Mouse (Mus musculus) MEL (cell line): Measurements from ENCODE around the gene Armc8. TPM values are rescaled to one million over a fixed set of nuclear protein-coding genes. Genes with fewer than 3 reads are reported as not detected.

Experiments
- DNase-seq: peaks from one replicate; pipeline ENCODE4 v3.0.0; 2011; ENCODE audit warnings: low read depth, low spot score
- H3K27ac ChIP-seq: 2 replicates; pipeline ENCODE4 v1.5.1; 2012; ENCODE audit warnings: low read depth, mild to moderate bottlenecking, control low read depth, low read length, moderate library complexity; ENCODE audit not compliant: control insufficient read depth
- H3K27me3 ChIP-seq, 2 experiments: fragments of 150-350 bp in 1 of 2; sonication (generic) in 1 of 2; 2 replicates each; pipeline ENCODE4 v1.6.1; 2012; ENCODE audit warnings: low read length in 2 of 2, mild to moderate bottlenecking in 2 of 2, improper control_type of control experiment in 1 of 2, moderate library complexity in 1 of 2; ENCODE audit not compliant: insufficient read depth in 2 of 2, control insufficient read depth in 1 of 2
- H3K36me3 ChIP-seq, 2 experiments: 2 replicates each; pipeline ENCODE4 v1.6.1; 2012 to 2014; ENCODE audit warnings: low read length in 2 of 2, improper control_type of control experiment in 1 of 2, inconsistent platforms in 1 of 2, mild to moderate bottlenecking in 1 of 2; ENCODE audit not compliant: insufficient read depth in 2 of 2, control insufficient read depth in 1 of 2
- H3K4me1 ChIP-seq, 2 experiments: fragments of 150-350 bp in 1 of 2; sonication (generic) in 1 of 2; 2 replicates each; pipeline ENCODE4 v1.6.1; 2012; ENCODE audit warnings: low read length in 2 of 2, improper control_type of control experiment in 1 of 2, mild to moderate bottlenecking in 1 of 2; ENCODE audit not compliant: insufficient read depth in 2 of 2, control insufficient read depth in 1 of 2
- H3K4me3 ChIP-seq, 2 experiments: fragments of 150-350 bp in 1 of 2; sonication (generic) in 1 of 2; 2 replicates each; pipeline ENCODE4 v1.5.1; 2012; ENCODE audit warnings: low read depth in 2 of 2, low read length in 2 of 2, mild to moderate bottlenecking in 2 of 2, moderate library complexity in 2 of 2, control low read depth in 1 of 2, improper control_type of control experiment in 1 of 2; ENCODE audit not compliant: control insufficient read depth in 1 of 2, insufficient read depth in 1 of 2
- H3K79me2 ChIP-seq: 2 replicates; pipeline ENCODE4 v1.6.1; 2012; ENCODE audit warnings: mild to moderate bottlenecking, low read length, moderate library complexity; ENCODE audit not compliant: control insufficient read depth, poor library complexity, insufficient read depth
- H3K9ac ChIP-seq: 2 replicates; pipeline ENCODE4 v1.6.1; 2012; ENCODE audit warnings: low read depth, mild to moderate bottlenecking, control low read depth, low read length, moderate library complexity; ENCODE audit not compliant: control insufficient read depth, poor library complexity, severe bottlenecking
- H3K9me3 ChIP-seq: fragments of 150-350 bp; sonication (generic); replicated peaks from 2 replicates; pipeline ENCODE4 v1.6.1; 2012; ENCODE audit warnings: mild to moderate bottlenecking, low read length, improper control_type of control experiment, moderate library complexity; ENCODE audit not compliant: insufficient read depth
- BHLHE40 ChIP-seq: IDR thresholded peaks from 2 replicates; pipeline ENCODE4 v1.6.1; 2012; ENCODE audit warnings: low read depth, mild to moderate bottlenecking, inconsistent platforms, low read length, improper control_type of control experiment, borderline replicate concordance
- CHD1 ChIP-seq: IDR thresholded peaks from 2 replicates; pipeline ENCODE4 v1.6.1; 2012; ENCODE audit warnings: low read depth, mild to moderate bottlenecking, inconsistent platforms, low read length, improper control_type of control experiment
- ELF1 ChIP-seq: IDR thresholded peaks from 2 replicates; pipeline ENCODE4 v1.6.1; 2014; ENCODE audit warnings: low read depth, mild to moderate bottlenecking, inconsistent platforms, low read length, improper control_type of control experiment, moderate library complexity
- ETS1 ChIP-seq: IDR thresholded peaks from 2 replicates; pipeline ENCODE4 v1.6.1; 2012; ENCODE audit warnings: low read depth, mild to moderate bottlenecking, inconsistent platforms, low read length, improper control_type of control experiment, moderate library complexity
- GABPA ChIP-seq: IDR thresholded peaks from 2 replicates; pipeline ENCODE4 v1.6.1; 2012; ENCODE audit warnings: low read depth, mild to moderate bottlenecking, inconsistent platforms, low read length, improper control_type of control experiment, moderate library complexity
- HCFC1 ChIP-seq: IDR thresholded peaks from 2 replicates; pipeline ENCODE4 v1.6.1; 2012; ENCODE audit warnings: low read depth, mild to moderate bottlenecking, inconsistent platforms, low read length, improper control_type of control experiment, moderate library complexity
- MAFK ChIP-seq: IDR thresholded peaks from 2 replicates; pipeline ENCODE4 v1.6.1; 2011; ENCODE audit warnings: low read depth, mild to moderate bottlenecking, low read length, improper control_type of control experiment, borderline replicate concordance
- MXI1 ChIP-seq: IDR thresholded peaks from 2 replicates; pipeline ENCODE4 v1.6.1; 2011; ENCODE audit warnings: mild to moderate bottlenecking, low read depth, low read length, improper control_type of control experiment
- MYB ChIP-seq: IDR thresholded peaks from 2 replicates; pipeline ENCODE4 v1.6.1; 2011; ENCODE audit warnings: mild to moderate bottlenecking, low read depth, low read length, improper control_type of control experiment
- MYC ChIP-seq: IDR thresholded peaks from 2 replicates; pipeline ENCODE4 v1.6.1; 2011; ENCODE audit warnings: low read depth, mild to moderate bottlenecking, low read length, improper control_type of control experiment, moderate library complexity
- NELFE ChIP-seq: IDR thresholded peaks from 2 replicates; pipeline ENCODE4 v1.6.1; 2011; ENCODE audit warnings: low read depth, low read length, improper control_type of control experiment
- NRF1 ChIP-seq: IDR thresholded peaks from 2 replicates; pipeline ENCODE4 v1.6.1; 2014; ENCODE audit warnings: low read depth, mild to moderate bottlenecking, inconsistent platforms, low read length, improper control_type of control experiment, moderate library complexity; ENCODE audit not compliant: poor library complexity, insufficient read depth, severe bottlenecking
- POLR2AphosphoS5 ChIP-seq: IDR thresholded peaks from 2 replicates; pipeline ENCODE4 v1.6.1; 2012; ENCODE audit warnings: low read depth, borderline replicate concordance, mild to moderate bottlenecking, inconsistent platforms, low read length, moderate library complexity, mixed read lengths
- RAD21 ChIP-seq: IDR thresholded peaks from 2 replicates; pipeline ENCODE4 v1.6.1; 2011; ENCODE audit warnings: mild to moderate bottlenecking, low read depth, low read length, improper control_type of control experiment
- RCOR1 ChIP-seq: IDR thresholded peaks from 2 replicates; pipeline ENCODE4 v1.6.1; 2012; ENCODE audit warnings: low read depth, mild to moderate bottlenecking, inconsistent platforms, low read length, improper control_type of control experiment
- SIN3A ChIP-seq: IDR thresholded peaks from 2 replicates; pipeline ENCODE4 v1.6.1; 2012; ENCODE audit warnings: low read length, improper control_type of control experiment, inconsistent platforms
- TAL1 ChIP-seq: IDR thresholded peaks from 2 replicates; pipeline ENCODE4 v1.6.1; 2012; ENCODE audit warnings: mild to moderate bottlenecking, inconsistent platforms, low read length, moderate library complexity, mixed read lengths
- TBP ChIP-seq: IDR thresholded peaks from 2 replicates; pipeline ENCODE4 v1.8.0; 2011; ENCODE audit warnings: low read depth, low read length, improper control_type of control experiment
- TCF12 ChIP-seq: IDR thresholded peaks from 2 replicates; pipeline ENCODE4 v1.6.1; 2014; ENCODE audit warnings: low read depth, mild to moderate bottlenecking, inconsistent platforms, low read length, improper control_type of control experiment, moderate library complexity
- UBTF ChIP-seq: IDR thresholded peaks from 2 replicates; pipeline ENCODE4 v1.6.1; 2012; ENCODE audit warnings: low read depth, mild to moderate bottlenecking, inconsistent platforms, low read length, improper control_type of control experiment, moderate library complexity, borderline replicate concordance; ENCODE audit not compliant: insufficient read depth
- USF1 ChIP-seq: IDR thresholded peaks from 2 replicates; pipeline ENCODE4 v1.6.1; 2014; ENCODE audit warnings: low read depth, mild to moderate bottlenecking, inconsistent platforms, low read length, improper control_type of control experiment, moderate library complexity
- ZC3H11A ChIP-seq: IDR thresholded peaks from 2 replicates; pipeline ENCODE4 v1.6.1; 2012; ENCODE audit warnings: low read depth, mild to moderate bottlenecking, inconsistent platforms, low read length, improper control_type of control experiment
- ZKSCAN1 ChIP-seq: IDR thresholded peaks from 2 replicates; pipeline ENCODE4 v1.6.1; 2012; ENCODE audit warnings: low read depth, mild to moderate bottlenecking, inconsistent platforms, low read length, improper control_type of control experiment, moderate library complexity
- polyA plus RNA-seq, 2 experiments: library from polyadenylated mRNA; stranded (reverse) in 1 of 2; unstranded in 1 of 2; fragments of >175 nt in 1 of 2; fragments of >200 nt in 1 of 2; gene quantifications; 2 replicates each; pipeline versions ENCODE4 v1.2.1 to v1.2.4; 2012; ENCODE audit warnings: low replicate concordance in 2 of 2, low read depth in 1 of 2; ENCODE audit not compliant: insufficient read length in 2 of 2, insufficient read depth in 1 of 2, missing spikeins in 1 of 2
- total RNA-seq: library from RNA; depleted of rRNA; stranded (reverse); fragments of 300-350 nt; gene quantifications from 2 replicates; pipeline ENCODE4 v1.2.3, GENCODE M21; 2012

Gene Armc8
- total and polyA plus RNA-seq, 3 experiments: 11.9 to 14.3 TPM; not detected in 1

DNA sequence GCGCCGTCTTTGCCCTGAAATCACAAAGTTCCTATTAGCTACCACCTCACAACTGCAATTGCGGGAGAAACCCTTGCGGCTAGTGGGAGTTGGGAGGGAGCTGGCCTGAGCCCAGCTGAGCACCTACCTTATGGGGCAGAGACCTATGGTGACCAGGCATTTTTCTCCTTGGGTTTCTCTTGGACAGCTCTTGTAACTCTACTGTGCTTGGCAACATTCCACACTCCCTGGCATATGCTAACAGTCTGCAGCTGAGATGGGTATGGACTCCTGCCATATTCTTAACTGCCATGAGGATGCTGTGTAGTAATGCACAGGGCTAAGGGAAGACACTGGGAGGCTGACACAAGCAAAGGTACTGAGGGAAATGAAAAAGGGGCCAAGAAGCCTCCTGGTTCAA lies 87.9 kb downstream of the Armc8 start:
- H3K9ac ChIP-seq: no peak overlapping the region
- no peak overlapping the region for H3K4me3 ChIP-seq
- no peaks in the 10 kb centered on the region for H3K27me3 ChIP-seq
- no peak for TF ChIP-seq HCFC1
- no peak for TF ChIP-seq GABPA
- no peak for TF ChIP-seq TAL1
- no peak for TF ChIP-seq NELFE
- TF ChIP-seq ELF1: no peak
- no peak for TF ChIP-seq BHLHE40
- TF ChIP-seq ZC3H11A: no peak
- TF ChIP-seq MXI1: no peak
- no peak for TF ChIP-seq SIN3A
- TF ChIP-seq TCF12: no peak
- TF ChIP-seq MAFK: no peak
- TF ChIP-seq MYB: no peak
- no peak for TF ChIP-seq ZKSCAN1
- no peak for TF ChIP-seq UBTF
- no peak for TF ChIP-seq CHD1
- TF ChIP-seq USF1: no peak
- TF ChIP-seq, all 39 proteins: peak for 0
- DNase-seq: no peak
- H3K36me3 ChIP-seq: peaks cover 2 to 10% of the 10 kb centered on the region in 2 experiments; a peak in 3 of 4 replicates
- H3K27ac ChIP-seq: no peak overlapping the region
- H3K9me3 ChIP-seq: no peaks in the 10 kb centered on the region
- H3K79me2 ChIP-seq: no peaks in the 10 kb centered on the region
- peaks cover 8 to 10% of the 10 kb centered on the region in 2 experiments for H3K4me1 ChIP-seq

GRCm38 (mm10) chr9:99479181-99479711 lies 89.5 kb downstream of the Armc8 start:
- H3K4me1 ChIP-seq: no peaks in the 10 kb centered on the region
- no peak for DNase-seq
- H3K27me3 ChIP-seq: no peaks in the 10 kb centered on the region
- H3K9ac ChIP-seq: no peak overlapping the region
- H3K27ac ChIP-seq: no peak overlapping the region
- peaks cover 0 to 2% of the 10 kb centered on the region in 2 experiments; a peak in 1 of 4 replicates for H3K36me3 ChIP-seq
- H3K9me3 ChIP-seq: no peaks in the 10 kb centered on the region
- no peak overlapping the region for H3K4me3 ChIP-seq
- no peaks in the 10 kb centered on the region for H3K79me2 ChIP-seq
- TF ChIP-seq ZC3H11A (no peak), RCOR1 (no peak), RAD21 (no peak), TBP (no peak), ETS1 (no peak), NRF1 (no peak), MYC (no peak), GABPA (no peak), POLR2AphosphoS5 (no peak)
